Mouse (Mus musculus) cortical plate, adult 2 months (tissue): ENCODE data around the gene Oscar.

Experiments
- CTCF ChIP-seq: fragments of 200-500 bp; IDR thresholded peaks from 2 replicates; pipeline ENCODE4 v1.5.1; 2011; ENCODE audit warnings: mild to moderate bottlenecking, control low read depth, low read length; ENCODE audit not compliant: insufficient read depth; ENCODE audit errors: extremely low read depth
- POLR2A ChIP-seq: fragments of 200-500 bp; IDR thresholded peaks from 2 replicates; pipeline ENCODE4 v1.6.1; 2011; ENCODE audit warnings: mild to moderate bottlenecking, low read length, control low read depth; ENCODE audit not compliant: insufficient read depth; ENCODE audit errors: extremely low read depth

GRCm38 (mm10) chr7:3616389-3617241 is 658 bp upstream of the Oscar start:
- TF ChIP-seq POLR2A, result no peak
- TF ChIP-seq CTCF, result peak; percentile 48
